Mouse (Mus musculus) kidney, postnatal 36 days (tissue): ENCODE measurements at regions not wholly inside any gene's neighbourhood (a gene's known extent, or its start where the extent isn't known, plus 50 kb on each side); places are given as distances from the start of the nearest gene placed in this dataset.
A peak's percentile ranks its signal among the peaks of the same experiment; 100 is the strongest.
"Not testable (repeated sequence)": the region's sequence is repeated elsewhere in the genome, so short reads cannot be mapped to it uniquely, and the experiment has no call there.

Experiments used
- DNase-seq, 2 experiments: peaks; one replicate each; pipeline ENCODE4 v3.0.0; 2021 to 2022; ENCODE audit warnings: mixed read lengths in 2 of 2

GRCm38 (mm10) chr7:64027100-64027499, 88.4 kb upstream of the Klf13 start:
- DNase-seq, result no peak

- DNase-seq, result no peak
Measured at GRCm38 (mm10) chr7:64025155-64025554, 86.4 kb upstream of the Klf13 start.

GRCm38 (mm10) chr7:64024253-64024652, 85.5 kb upstream of the Klf13 start:
- no peak for DNase-seq

- DNase-seq, result no peak
Measured at GRCm38 (mm10) chr7:64022711-64023468, 84.2 kb upstream of the Klf13 start.

- DNase-seq, result peak in 1 of 2 experiments; percentile 9
Measured at GRCm38 (mm10) chr7:64021241-64022108, 82.8 kb upstream of the Klf13 start.

- DNase-seq, result no peak
Measured at GRCm38 (mm10) chr7:64018107-64018506, 79.4 kb upstream of the Klf13 start.

- DNase-seq, result no peak
Measured at GRCm38 (mm10) chr7:64016874-64017273, 78.2 kb upstream of the Klf13 start.

GRCm38 (mm10) chr7:64015136-64015535, 76.4 kb upstream of the Klf13 start:
- not testable (repeated sequence) for DNase-seq

GRCm38 (mm10) chr7:64014227-64014626, 75.5 kb upstream of the Klf13 start:
- no peak for DNase-seq

GRCm38 (mm10) chr7:64013023-64013547, 74.4 kb upstream of the Klf13 start:
- DNase-seq, result no peak

GRCm38 (mm10) chr7:64012268-64012601, 73.5 kb upstream of the Klf13 start:
- no peak for DNase-seq

GRCm38 (mm10) chr7:64011563-64012267, 73.0 kb upstream of the Klf13 start:
- peak in 1 of 2 experiments; percentile 6 for DNase-seq

- DNase-seq, result no peak
Measured at GRCm38 (mm10) chr7:64010640-64011039, 71.9 kb upstream of the Klf13 start.

- no peak for DNase-seq
Measured at GRCm38 (mm10) chr7:64007766-64008165, 69.1 kb upstream of the Klf13 start.

GRCm38 (mm10) chr7:64006935-64007334, 68.2 kb upstream of the Klf13 start:
- DNase-seq, result no peak

- DNase-seq, result no peak
Measured at GRCm38 (mm10) chr7:64005765-64006164, 67.0 kb upstream of the Klf13 start.

- DNase-seq, result no peak
Measured at GRCm38 (mm10) chr7:64003904-64004303, 65.2 kb upstream of the Klf13 start.

GRCm38 (mm10) chr7:64001611-64002111, 62.9 kb upstream of the Klf13 start:
- peak; percentile 7 to 42 for DNase-seq

GRCm38 (mm10) chr7:63998995-63999960, 60.6 kb upstream of the Klf13 start:
- no peak for DNase-seq

- no peak for DNase-seq
Measured at GRCm38 (mm10) chr7:63997997-63998396, 59.3 kb upstream of the Klf13 start.

- DNase-seq, result no peak
Measured at GRCm38 (mm10) chr7:63996581-63997098, 57.9 kb upstream of the Klf13 start.
